8 mouse cellular contexts compared by ENCODE assay signal in the genomic region with DNA sequence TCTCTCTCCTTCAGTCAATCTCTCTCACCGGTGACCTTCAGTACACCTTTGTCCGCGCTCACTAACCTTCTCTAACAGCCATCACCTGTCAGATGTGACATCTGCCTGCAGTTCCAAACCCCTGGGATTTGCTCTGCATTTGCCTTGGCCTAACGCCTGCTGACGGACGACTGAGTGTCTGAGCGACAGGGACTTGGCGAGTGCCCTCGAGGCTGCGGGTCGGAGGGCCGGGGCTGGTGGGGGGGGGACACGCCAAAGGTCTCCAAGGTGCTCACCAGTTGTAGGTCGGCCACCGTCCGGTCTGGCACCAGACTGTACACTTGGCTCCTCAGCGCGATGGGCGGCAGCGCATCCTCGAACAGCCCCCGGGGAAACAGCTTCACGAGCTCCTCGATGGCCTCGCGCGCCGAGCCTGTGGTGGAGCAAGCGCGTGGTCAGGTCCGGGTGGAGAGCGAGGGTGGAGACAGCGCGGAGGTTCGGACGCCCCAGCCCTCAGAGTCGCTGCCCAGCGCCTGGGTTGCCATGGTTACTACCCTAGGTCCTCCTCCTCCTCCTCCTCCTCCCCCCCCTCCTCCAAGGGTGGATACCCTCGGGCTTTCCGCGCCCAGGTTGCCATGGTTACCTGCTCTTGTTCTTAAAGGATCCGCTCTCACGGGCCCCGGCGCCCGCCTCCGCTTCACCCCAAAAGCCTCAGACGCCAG. TPM values are rescaled to one million over a fixed set of nuclear protein-coding genes. Genes with fewer than 3 reads are reported as not detected.
DNase-seq lines count a peak whose midpoint lies in the region; ATAC-seq and TF ChIP-seq lines count a peak whose summit lies in the region.

No protein-coding gene starts in this region.

- H3K36me3 ChIP-seq in E14TG2a.4 (ENCODE audit: insufficient read depth, low read length): peaks cover 68% of the 10 kb centered on the region
- peaks cover 59% of the 10 kb centered on the region for H3K36me3 ChIP-seq in forebrain, embryonic 13.5 days (ENCODE audit: poor library complexity, severe bottlenecking)
- peaks cover 72% of the 10 kb centered on the region for H3K36me3 ChIP-seq in liver, embryonic 12.5 days
- peaks cover 31% of the 10 kb centered on the region for H3K36me3 ChIP-seq in stomach, embryonic 15.5 days

- H3K9ac ChIP-seq in forebrain, embryonic 13.5 days: peak overlapping the region; percentile 83
- H3K9ac ChIP-seq in liver, embryonic 12.5 days: peak overlapping the region; percentile 69
- peak overlapping the region; percentile 57; the same call in 1 of the 2 replicates for H3K9ac ChIP-seq in stomach, embryonic 15.5 days

- H3K4me3 ChIP-seq in E14TG2a.4 (replicated peaks; ENCODE audit: low read length): peak overlapping the region; percentile 94
- H3K4me3 ChIP-seq in forebrain, embryonic 13.5 days: peak overlapping the region; percentile 81
- peak overlapping the region; percentile 76 for H3K4me3 ChIP-seq in liver, embryonic 12.5 days
- peak overlapping the region; percentile 77 for H3K4me3 ChIP-seq in stomach, embryonic 15.5 days (replicated peaks)

- peak; percentile 82; the same call in 1 of the 2 replicates for ATAC-seq in forebrain, embryonic 13.5 days
- ATAC-seq in liver, embryonic 12.5 days: peak; percentile 79
- ATAC-seq in stomach, embryonic 15.5 days (ENCODE audit: insufficient read depth, low FRiP score, low read depth): peak; percentile 73

- TF ChIP-seq CTCF in E14TG2a.4 (conservative IDR thresholded peaks at IDR 0.05; ENCODE audit: low read length): no peak

- H3K27ac ChIP-seq in forebrain, embryonic 13.5 days: peak overlapping the region; percentile 81
- peak overlapping the region; percentile 87 for H3K27ac ChIP-seq in liver, embryonic 12.5 days
- peak overlapping the region; percentile 78 for H3K27ac ChIP-seq in stomach, embryonic 15.5 days

- H3K4me2 ChIP-seq in forebrain, embryonic 13.5 days: peak overlapping the region; percentile 81
- H3K4me2 ChIP-seq in liver, embryonic 12.5 days: peak overlapping the region; percentile 97
- H3K4me2 ChIP-seq in stomach, embryonic 15.5 days: peak overlapping the region; percentile 96

- peaks cover 3% of the 10 kb centered on the region for H3K9me3 ChIP-seq in E14TG2a.4 (ENCODE audit: low read length)
- H3K9me3 ChIP-seq in forebrain, embryonic 13.5 days (replicated peaks): no peaks in the 10 kb centered on the region
- H3K9me3 ChIP-seq in liver, embryonic 12.5 days (replicated peaks): 0 out of 2 replicates have a peak, but pooled peaks cover under 1% of the 10 kb centered on the region
- H3K9me3 ChIP-seq in stomach, embryonic 15.5 days: no peaks in the 10 kb centered on the region

- DNase-seq in frontal cortex, adult 2 months (ENCODE audit: extremely low spot score in 1 of 2, low spot score in 1 of 2): peak; percentile 18 to 25
- DNase-seq in frontal cortex, postnatal 10 days (ENCODE audit: low spot score in 2 of 2): no peak
- no peak for DNase-seq in adrenal gland, adult 18-20 months (ENCODE audit: low spot score in 2 of 2)
- no peak for DNase-seq in ovary, postnatal 10 days (ENCODE audit: low spot score)

- H3K27me3 ChIP-seq in E14TG2a.4 (ENCODE audit: insufficient read depth, low read length): no peaks in the 10 kb centered on the region
- H3K27me3 ChIP-seq in forebrain, embryonic 13.5 days: no peaks in the 10 kb centered on the region
- H3K27me3 ChIP-seq in liver, embryonic 12.5 days (replicated peaks): no peaks in the 10 kb centered on the region
- no peaks in the 10 kb centered on the region for H3K27me3 ChIP-seq in stomach, embryonic 15.5 days (replicated peaks)

- H3K4me1 ChIP-seq in E14TG2a.4 (replicated peaks; ENCODE audit: low read depth, low read length): peaks cover 45% of the 10 kb centered on the region
- peaks cover 28% of the 10 kb centered on the region for H3K4me1 ChIP-seq in forebrain, embryonic 13.5 days
- peaks cover 45% of the 10 kb centered on the region for H3K4me1 ChIP-seq in liver, embryonic 12.5 days
- peaks cover 21% of the 10 kb centered on the region for H3K4me1 ChIP-seq in stomach, embryonic 15.5 days

- WGBS in forebrain, embryonic 13.5 days: 3% methylated on average over 39 of the region's 48 CpGs
- WGBS in liver, embryonic 12.5 days (ENCODE audit: insufficient replicate concordance): 9% methylated on average over 48 of the region's 48 CpGs
- WGBS in stomach, embryonic 15.5 days: 4% methylated on average over 48 of the region's 48 CpGs

RNA-seq across cellular contexts. Expression of gene Stk19, which starts 0.4 kb away (rescaled TPM):
- polyA plus RNA-seq in frontal cortex, adult 2 months (2012; rRNA removed): 71.8 and 77.6 TPM in 2 replicates
- polyA plus RNA-seq in forebrain, embryonic 13.5 days (2015; fragmentation: Nextera tagmentation; extraction: Ambion mirVana): 36.6 and 40.0 TPM in 2 replicates
- polyA plus RNA-seq in liver, embryonic 12.5 days (2016; fragmentation: Nextera tagmentation; extraction: Ambion mirVana): 18.0 and 18.6 TPM in 2 replicates
- polyA plus RNA-seq in stomach, embryonic 15.5 days (2015; fragmentation: Nextera tagmentation; extraction: Ambion mirVana): 25.7 and 26.5 TPM in 2 replicates
- total RNA-seq in adrenal gland, adult 18-20 months (2021): 10 to 100 TPM; 54.2 to 62.5 TPM

RNA-seq across cellular contexts. Expression of gene Dxo, which starts 0.5 kb away (rescaled TPM):
- polyA plus RNA-seq in frontal cortex, adult 2 months (2012; rRNA removed): 47.3 and 56.4 TPM in 2 replicates
- polyA plus RNA-seq in forebrain, embryonic 13.5 days (2015; fragmentation: Nextera tagmentation; extraction: Ambion mirVana): 68.6 and 75.7 TPM in 2 replicates
- polyA plus RNA-seq in liver, embryonic 12.5 days (2016; fragmentation: Nextera tagmentation; extraction: Ambion mirVana): 37.0 and 38.8 TPM in 2 replicates
- 52.9 and 53.1 TPM in 2 replicates for polyA plus RNA-seq in stomach, embryonic 15.5 days (2015; fragmentation: Nextera tagmentation; extraction: Ambion mirVana)
- total RNA-seq in adrenal gland, adult 18-20 months (2021): 10 to 100 TPM; 75.5 to 82.1 TPM

RNA-seq across cellular contexts. Expression of gene Skiv2l, which starts 13.7 kb away (rescaled TPM):
- 72.8 and 77.5 TPM in 2 replicates for polyA plus RNA-seq in frontal cortex, adult 2 months (2012; rRNA removed)
- polyA plus RNA-seq in forebrain, embryonic 13.5 days (2015; fragmentation: Nextera tagmentation; extraction: Ambion mirVana): 50.1 and 57.9 TPM in 2 replicates
- polyA plus RNA-seq in liver, embryonic 12.5 days (2016; fragmentation: Nextera tagmentation; extraction: Ambion mirVana): 34.0 and 39.5 TPM in 2 replicates
- 39.5 and 48.8 TPM in 2 replicates for polyA plus RNA-seq in stomach, embryonic 15.5 days (2015; fragmentation: Nextera tagmentation; extraction: Ambion mirVana)
- 10 to 100 TPM; 60.8 to 65.9 TPM for total RNA-seq in adrenal gland, adult 18-20 months (2021)

RNA-seq across cellular contexts. Expression of gene Nelfe, which starts 13.9 kb away (rescaled TPM):
- polyA plus RNA-seq in frontal cortex, adult 2 months (2012; rRNA removed): 60.8 and 66.2 TPM in 2 replicates
- 106 and 109 TPM in 2 replicates for polyA plus RNA-seq in forebrain, embryonic 13.5 days (2015; fragmentation: Nextera tagmentation; extraction: Ambion mirVana)
- 69.3 and 72.0 TPM in 2 replicates for polyA plus RNA-seq in liver, embryonic 12.5 days (2016; fragmentation: Nextera tagmentation; extraction: Ambion mirVana)
- polyA plus RNA-seq in stomach, embryonic 15.5 days (2015; fragmentation: Nextera tagmentation; extraction: Ambion mirVana): 87.8 and 103 TPM in 2 replicates
- 10 to 100 TPM; 46.1 to 54.5 TPM for total RNA-seq in adrenal gland, adult 18-20 months (2021)

RNA-seq across cellular contexts. Expression of gene Cfb, which starts 26.0 kb away (rescaled TPM):
- polyA plus RNA-seq in frontal cortex, adult 2 months (2012; rRNA removed): 0.29 and 0.44 TPM in 2 replicates
- 1.9 and 2.0 TPM in 2 replicates for polyA plus RNA-seq in forebrain, embryonic 13.5 days (2015; fragmentation: Nextera tagmentation; extraction: Ambion mirVana)
- polyA plus RNA-seq in liver, embryonic 12.5 days (2016; fragmentation: Nextera tagmentation; extraction: Ambion mirVana): 83.5 and 85.0 TPM in 2 replicates
- 20.8 and 30.4 TPM in 2 replicates for polyA plus RNA-seq in stomach, embryonic 15.5 days (2015; fragmentation: Nextera tagmentation; extraction: Ambion mirVana)
- total RNA-seq in adrenal gland, adult 18-20 months (2021): 10 to 100 TPM; 14.6 to 38.9 TPM

Comparison
In these comparisons a context has a peak if more than half of its experiments do, and no peak if none do; other contexts are left out.
1. DNase-seq: peak in frontal cortex, adult 2 months (2 of 2); none in frontal cortex, postnatal 10 days (0 of 2), adrenal gland, adult 18-20 months (0 of 2) and ovary, postnatal 10 days (single experiment).
2. Peak in every context shown above with its lines, with median percentiles within 50 percentile points of each other: H3K4me3 ChIP-seq, ATAC-seq, H3K27ac ChIP-seq, H3K4me2 ChIP-seq and H3K9ac ChIP-seq.